Mouse (Mus musculus) common myeloid progenitor, adult 5-6 weeks (primary cell): Measurements from ENCODE around the gene Eva1a. TPM values are rescaled to one million over a fixed set of nuclear protein-coding genes. Genes with fewer than 3 reads are reported as not detected.

Experiments used
- ATAC-seq: replicated peaks from 2 replicates; pipeline ENCODE4 v1.8.0; 2016; ENCODE audit warnings: low read depth, mild to moderate bottlenecking, moderate TSS enrichment, inconsistent platforms; ENCODE audit not compliant: poor library complexity, severe bottlenecking
- total RNA-seq: library from RNA; stranded (forward); fragments of 200-1000, 187-1606 nt; gene quantifications from 2 replicates; pipeline ENCODE4 v1.2.3, GENCODE M21; 2017

The Eva1a gene
- total RNA-seq, 1 experiment from 2014 or later = not detected

DNA sequence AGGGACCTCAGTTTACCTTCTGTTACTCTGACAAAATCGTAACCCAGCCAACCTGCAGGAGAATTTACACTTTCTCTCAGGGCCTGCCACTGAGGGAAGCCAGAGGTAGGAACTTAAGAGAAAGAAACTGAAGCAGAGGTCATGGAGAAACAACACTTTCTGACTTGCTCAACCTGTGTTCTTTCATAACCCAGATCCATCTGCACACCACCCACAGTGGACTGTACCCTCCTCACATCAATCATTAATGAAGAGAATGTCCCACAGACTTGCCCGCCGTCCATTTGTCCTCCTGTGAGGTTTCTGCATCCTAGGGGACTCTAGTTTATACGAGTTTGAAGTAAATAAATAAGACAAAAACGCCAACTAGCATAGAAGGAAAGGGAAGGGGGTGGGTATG, 24.4 kb downstream of the Eva1a start:
- ATAC-seq = no peak

DNA sequence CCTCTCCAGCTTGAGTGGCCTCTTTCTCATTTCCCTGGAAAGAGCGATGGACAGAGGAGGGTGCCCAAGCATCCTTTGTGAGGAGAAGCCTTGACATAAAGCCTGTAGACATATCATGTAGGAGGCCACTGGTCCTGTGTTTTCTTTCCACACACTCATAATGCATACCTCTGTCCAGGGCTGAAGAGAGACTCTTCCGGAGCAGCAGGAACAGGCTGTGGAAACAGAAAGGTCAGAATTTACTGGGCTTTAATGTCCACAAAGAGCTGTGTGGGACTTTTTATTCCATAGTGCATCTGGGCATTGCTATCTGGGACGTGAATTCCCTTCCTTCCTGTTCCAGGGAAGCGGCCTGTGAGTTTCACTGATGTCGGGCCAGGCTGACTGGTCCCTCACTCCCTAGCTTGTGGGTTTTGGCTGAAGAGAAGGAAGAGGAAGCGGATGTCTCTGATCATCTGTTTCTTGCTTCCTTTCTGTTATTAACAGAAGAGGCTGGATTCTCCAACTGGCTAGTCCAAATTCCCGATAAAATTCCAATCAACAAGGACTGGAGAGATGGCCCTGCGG, 25.8 kb downstream of the Eva1a start:
- ATAC-seq = no peak

- no peak for ATAC-seq
Observed at GRCm38 (mm10) chr6:82070459-82070858, 29.6 kb downstream of the Eva1a start.

DNA sequence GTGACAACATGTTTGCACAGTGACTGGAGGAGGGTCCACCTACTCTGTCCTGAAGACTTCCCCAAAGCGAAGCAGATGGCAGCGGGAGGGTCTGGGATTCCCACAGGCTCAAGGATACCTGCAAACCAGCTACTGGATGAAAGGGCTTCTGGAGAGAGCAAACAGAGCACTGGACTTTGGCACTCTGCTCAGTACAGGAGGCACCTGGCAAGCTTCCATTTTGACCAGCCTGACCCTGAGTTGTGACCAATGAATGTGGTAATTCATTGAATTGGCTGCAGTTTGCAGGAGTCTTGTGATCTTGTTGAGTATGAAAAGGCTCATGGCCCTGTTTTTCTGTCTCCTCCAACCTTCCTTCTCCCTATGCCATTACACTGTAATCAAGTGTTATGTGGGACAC, 32.2 kb downstream of the Eva1a start:
- ATAC-seq = no peak

GRCm38 (mm10) chr6:82073567-82073966, 32.7 kb downstream of the Eva1a start:
- no peak for ATAC-seq

DNA sequence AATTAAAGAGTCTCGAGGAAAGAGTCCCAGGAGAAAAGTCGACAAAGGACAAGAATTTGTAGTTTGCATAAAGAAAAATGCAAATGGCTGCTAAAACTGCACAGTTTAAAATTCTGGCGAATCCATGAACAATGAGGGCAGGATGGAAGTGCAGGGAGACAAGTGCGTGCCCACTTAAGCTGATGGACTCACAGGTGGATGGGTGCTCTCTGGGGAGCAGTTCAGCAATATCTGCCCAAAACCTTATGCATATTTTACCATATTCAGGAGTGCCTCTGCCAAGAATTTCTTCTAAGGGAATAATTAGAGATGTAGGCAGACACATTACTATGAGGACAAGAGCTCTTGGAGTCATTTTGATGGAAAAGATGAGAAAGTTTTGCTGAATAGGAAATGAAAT, 35.5 kb downstream of the Eva1a start:
- ATAC-seq = no peak

- no peak for ATAC-seq
Observed at GRCm38 (mm10) chr6:82078875-82079274, 38.0 kb downstream of the Eva1a start.

DNA sequence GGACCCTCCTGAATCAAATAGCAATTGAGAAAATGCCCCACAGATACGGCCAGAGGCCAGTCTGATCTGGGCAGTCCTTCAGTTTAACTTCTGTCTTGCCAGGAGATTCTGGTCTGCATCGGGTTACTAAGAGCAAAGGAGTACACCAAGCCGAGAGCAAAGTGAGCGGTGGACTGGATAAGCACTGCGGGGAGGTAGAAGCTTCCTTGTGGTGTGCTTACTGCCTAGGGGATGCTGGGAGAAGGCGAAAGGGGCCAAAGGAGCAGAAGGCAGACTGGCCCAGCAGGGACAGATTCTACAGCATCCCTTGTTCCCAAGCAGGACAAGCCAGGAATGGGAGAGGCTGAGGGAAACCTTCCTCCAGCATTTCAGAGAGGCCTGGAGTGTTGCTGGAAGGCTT, 42.8 kb downstream of the Eva1a start:
- no peak for ATAC-seq

DNA sequence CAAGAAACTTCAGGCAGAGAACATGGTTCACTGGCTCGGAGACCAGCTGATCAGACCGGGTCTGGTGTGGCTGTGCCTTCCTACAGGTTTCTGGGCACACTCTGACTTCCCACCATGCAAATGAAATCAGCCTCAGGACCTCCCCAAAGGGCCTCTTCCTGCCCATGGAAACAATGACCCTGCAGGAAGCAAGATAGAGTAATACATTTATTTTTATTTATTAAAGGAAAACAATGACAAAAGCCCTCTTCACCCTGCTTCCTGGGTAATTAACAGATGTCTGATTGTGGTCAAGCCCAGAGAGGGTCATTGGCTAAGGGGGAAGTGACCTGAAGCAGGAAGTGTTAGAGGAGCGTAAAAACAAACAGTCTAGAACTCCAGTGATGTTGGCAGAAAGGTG, 43.4 kb downstream of the Eva1a start:
- peak; percentile 73 for ATAC-seq

GRCm38 (mm10) chr6:82085313-82085908, 44.6 kb downstream of the Eva1a start:
- ATAC-seq = no peak

DNA sequence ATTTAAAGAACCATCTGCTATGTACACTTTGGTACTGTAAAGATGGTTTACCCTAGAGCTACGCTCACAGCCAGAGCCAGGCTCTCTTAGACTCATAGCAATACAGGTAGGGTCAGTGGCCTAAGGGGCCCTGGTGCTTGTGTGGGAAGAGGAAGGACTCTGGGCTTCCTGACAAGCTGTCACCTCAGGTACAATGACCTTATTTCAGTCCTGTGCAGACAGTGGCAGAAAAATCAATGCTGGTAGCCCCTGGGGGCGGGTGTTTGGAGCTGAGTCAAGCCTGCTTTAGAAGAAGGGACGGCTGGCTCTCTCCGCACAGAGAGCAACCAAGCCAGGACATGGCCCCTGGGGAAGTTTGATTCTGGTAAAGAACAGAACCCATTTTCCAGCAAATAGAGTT, 47.3 kb downstream of the Eva1a start:
- ATAC-seq = no peak

GRCm38 (mm10) chr6:82091773-82092172, 50.9 kb downstream of the Eva1a start:
- ATAC-seq = no peak

DNA sequence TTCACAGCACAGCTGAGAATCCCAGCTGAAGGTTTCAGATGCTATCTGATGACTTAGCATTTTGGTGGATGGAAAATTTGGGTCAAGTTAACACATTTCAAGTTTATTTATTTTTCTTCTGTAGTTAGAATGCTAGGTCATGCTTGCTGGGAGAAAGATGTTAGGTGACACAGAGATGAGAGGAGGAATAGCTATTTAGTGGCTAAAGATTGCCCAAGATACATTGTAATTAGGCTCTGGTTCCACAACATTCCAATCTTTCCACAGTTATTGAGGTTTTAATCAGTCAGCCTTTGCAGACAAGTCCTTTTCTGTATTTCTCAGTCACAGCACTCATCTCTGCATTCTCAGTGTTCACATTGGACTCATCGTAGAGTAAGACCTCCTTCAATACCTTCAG, 56.9 kb downstream of the Eva1a start:
- no peak for ATAC-seq

- ATAC-seq = no peak
Observed at GRCm38 (mm10) chr6:82098456-82098855, 57.6 kb downstream of the Eva1a start.

DNA sequence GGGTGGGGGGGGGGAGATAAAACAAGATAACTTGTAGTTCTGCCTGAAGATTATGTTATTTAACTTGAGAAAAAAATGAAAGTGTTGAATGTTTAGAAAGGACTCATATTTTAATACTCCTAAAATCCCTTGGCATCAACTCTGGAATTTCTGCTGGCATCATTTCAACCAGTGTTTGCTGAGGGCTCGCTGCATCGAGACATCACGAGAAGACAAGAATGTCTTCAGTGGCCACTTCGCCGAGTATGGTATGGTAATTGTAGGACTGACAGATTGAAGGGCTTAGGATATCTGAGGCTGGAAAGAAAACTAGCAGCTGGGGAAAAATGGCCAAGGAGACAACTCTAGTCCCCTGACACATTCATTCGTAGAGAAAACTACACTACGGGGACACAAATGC, 69.6 kb downstream of the Eva1a start:
- no peak for ATAC-seq

GRCm38 (mm10) chr6:82111111-82111510, 70.3 kb downstream of the Eva1a start:
- ATAC-seq = no peak

DNA sequence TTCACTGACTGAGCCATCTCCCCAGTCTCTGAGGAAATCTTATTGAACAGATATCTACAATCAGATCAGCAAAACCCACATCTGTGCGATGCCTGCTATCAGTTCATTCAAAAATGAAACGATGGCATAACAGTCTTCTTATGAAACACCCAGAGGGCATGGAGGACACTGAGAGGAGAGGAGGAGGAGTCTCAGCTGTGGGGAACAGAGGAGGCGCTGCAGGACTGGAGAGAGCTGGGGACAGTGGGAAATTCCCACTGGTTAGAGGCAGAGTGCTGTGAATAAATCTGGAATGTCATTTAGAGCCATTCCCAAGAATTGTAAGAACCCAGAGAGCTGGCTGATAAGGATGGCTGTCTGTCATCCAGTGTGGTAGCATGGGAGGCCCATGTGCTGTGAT, 70.7 kb downstream of the Eva1a start:
- ATAC-seq = no peak

DNA sequence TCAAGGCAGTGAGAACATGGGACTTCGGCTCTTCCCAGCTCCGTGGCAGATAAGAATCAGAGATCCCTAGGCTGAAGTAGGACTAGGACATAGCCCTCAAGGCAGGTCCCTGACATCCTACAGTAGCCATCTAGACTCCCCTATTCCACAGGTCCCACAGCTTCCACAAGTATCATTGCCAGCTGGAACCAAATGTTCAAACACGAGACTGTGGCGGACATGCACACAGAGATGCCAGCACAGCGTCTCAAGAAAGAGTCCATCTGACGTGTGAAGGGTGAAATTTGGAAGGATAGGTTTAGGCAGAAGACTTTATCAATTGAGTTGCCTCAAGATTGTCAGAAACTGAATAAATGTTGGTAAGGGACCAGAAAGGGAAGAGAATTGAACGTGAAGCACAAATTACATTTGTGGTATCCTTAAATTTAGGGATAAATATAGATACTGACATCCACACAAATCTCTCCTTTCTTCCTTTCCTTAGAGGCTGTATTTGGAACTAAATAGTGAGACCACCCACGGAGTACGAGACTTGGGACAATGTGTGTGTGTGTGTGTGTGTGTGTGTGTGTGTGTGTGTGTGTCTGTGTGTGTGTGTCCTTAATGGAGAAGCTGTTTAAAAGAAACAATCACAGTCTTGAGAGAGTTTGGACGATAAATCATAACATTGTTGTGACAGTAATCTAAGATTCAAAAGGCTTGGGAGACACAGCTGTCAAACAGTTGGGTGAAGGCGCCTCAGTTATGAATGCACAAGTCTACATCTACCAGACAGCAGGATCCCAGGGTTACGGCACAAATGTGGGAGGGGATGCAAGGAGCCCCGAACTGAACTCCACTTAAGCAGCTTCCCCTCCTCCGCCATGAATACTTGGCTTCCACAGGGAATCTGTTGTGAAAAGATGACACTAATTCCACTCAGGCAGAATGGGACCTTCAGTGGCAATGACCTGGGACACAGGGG, 71.6 kb downstream of the Eva1a start:
- no peak for ATAC-seq

- ATAC-seq = peak; percentile 76
Observed at GRCm38 (mm10) chr6:82115335-82115965, 74.6 kb downstream of the Eva1a start.

DNA sequence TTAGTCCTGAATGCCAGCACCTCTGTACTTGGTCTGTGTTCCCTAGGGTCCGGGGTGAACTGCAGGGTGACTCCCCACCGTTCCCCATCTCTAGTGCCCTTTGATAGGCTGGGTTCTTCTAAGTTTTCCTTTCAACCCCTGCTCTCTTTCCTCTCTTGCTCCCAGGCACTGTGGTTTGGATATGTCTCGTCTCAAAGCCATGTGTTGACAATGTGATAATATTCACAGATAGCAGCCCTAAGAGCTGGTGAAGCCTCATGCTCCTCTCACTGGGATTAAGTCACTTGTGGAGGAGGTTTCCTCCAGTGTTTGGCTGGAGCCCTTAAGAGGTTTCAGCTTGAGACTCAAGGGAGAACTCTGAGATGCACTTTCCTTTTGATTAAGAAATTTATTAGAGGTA, 75.3 kb downstream of the Eva1a start:
- no peak for ATAC-seq

DNA sequence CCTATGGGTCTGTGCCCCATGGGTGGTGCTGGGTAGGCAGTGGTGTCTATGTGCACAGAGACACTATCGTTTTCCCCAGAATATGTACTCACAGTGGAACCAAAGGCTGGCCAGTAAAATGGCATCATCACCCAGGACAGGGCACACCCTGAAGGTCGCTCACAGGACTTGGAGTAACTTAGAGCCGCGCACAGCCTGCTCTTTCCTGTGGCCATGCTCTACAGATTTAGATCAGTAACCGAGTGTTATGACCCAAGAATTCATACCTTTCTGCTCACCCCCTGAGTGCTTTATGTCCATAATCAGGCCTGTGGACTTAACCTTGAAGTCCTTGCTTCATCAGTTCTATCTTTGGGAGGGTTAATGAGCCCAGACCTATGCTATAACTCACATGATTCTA, 77.0 kb downstream of the Eva1a start:
- no peak for ATAC-seq
